Mouse (Mus musculus) liver, embryonic 13.5 days (tissue): Measurements from ENCODE around the gene Kremen2. TPM values are rescaled to one million over a fixed set of nuclear protein-coding genes. Genes with fewer than 3 reads are reported as not detected.
"Not testable (repeated sequence)": the region's sequence is repeated elsewhere in the genome, so short reads cannot be mapped to it uniquely, and the experiment has no call there.

Source experiments
- ATAC-seq: fragments of 200-750 bp; cut with Nextera tagmentation; 2 replicates; pipeline ENCODE4 v1.8.0; 2017; ENCODE audit warnings: low read depth, mild to moderate bottlenecking, moderate number of reproducible peaks, moderate library complexity
- DNase-seq: peaks from one replicate; pipeline ENCODE4 v3.0.0; 2022
- H3K27ac ChIP-seq: fragments of 300-500 bp; sonication (generic); 2 replicates; pipeline ENCODE4 v1.5.1; 2015; ENCODE audit warnings: moderate library complexity, mild to moderate bottlenecking, inconsistent platforms
- H3K27me3 ChIP-seq: fragments of 300-500 bp; sonication (generic); 2 replicates; pipeline ENCODE4 v1.6.1; 2015; ENCODE audit warnings: mild to moderate bottlenecking, inconsistent platforms
- H3K36me3 ChIP-seq: fragments of 300-500 bp; sonication (generic); 2 replicates; pipeline ENCODE4 v1.6.1; 2015; ENCODE audit warnings: mild to moderate bottlenecking, inconsistent platforms
- H3K4me1 ChIP-seq: fragments of 300-500 bp; sonication (generic); replicated peaks from 2 replicates; pipeline ENCODE4 v1.6.1; 2015; ENCODE audit warnings: inconsistent platforms
- H3K4me2 ChIP-seq: fragments of 300-500 bp; sonication (generic); 2 replicates; pipeline ENCODE4 v1.6.1; 2015; ENCODE audit warnings: inconsistent platforms, mild to moderate bottlenecking, moderate library complexity
- H3K4me3 ChIP-seq: fragments of 300-500 bp; sonication (generic); replicated peaks from 2 replicates; pipeline ENCODE4 v1.5.1; 2015; ENCODE audit warnings: mild to moderate bottlenecking, inconsistent platforms
- H3K9ac ChIP-seq: fragments of 300-500 bp; sonication (generic); 2 replicates; pipeline ENCODE4 v1.6.1; 2015; ENCODE audit warnings: mild to moderate bottlenecking, inconsistent platforms
- H3K9me3 ChIP-seq: fragments of 300-500 bp; sonication (generic); replicated peaks from 2 replicates; pipeline ENCODE4 v1.6.1; 2016; ENCODE audit warnings: inconsistent platforms
- WGBS: fragments of 180-500 bp; shearing (Covaris S2); methylation state at CpG from one replicate; pipeline ENCODE4 v1.1.7; 2015; ENCODE audit not compliant: insufficient replicate concordance; 5-methylcytosine and 5-hydroxymethylcytosine counted together
- polyA plus RNA-seq: library from polyadenylated mRNA; unstranded; fragments of >200 nt; fragmentation: Nextera tagmentation; extraction: Ambion mirVana; gene quantifications from 2 replicates; pipeline ENCODE4 v1.2.1, GENCODE M21; 2015

Gene Kremen2
- polyA plus RNA-seq, 1 experiment from 2014 or later: 0.10 TPM

DNA sequence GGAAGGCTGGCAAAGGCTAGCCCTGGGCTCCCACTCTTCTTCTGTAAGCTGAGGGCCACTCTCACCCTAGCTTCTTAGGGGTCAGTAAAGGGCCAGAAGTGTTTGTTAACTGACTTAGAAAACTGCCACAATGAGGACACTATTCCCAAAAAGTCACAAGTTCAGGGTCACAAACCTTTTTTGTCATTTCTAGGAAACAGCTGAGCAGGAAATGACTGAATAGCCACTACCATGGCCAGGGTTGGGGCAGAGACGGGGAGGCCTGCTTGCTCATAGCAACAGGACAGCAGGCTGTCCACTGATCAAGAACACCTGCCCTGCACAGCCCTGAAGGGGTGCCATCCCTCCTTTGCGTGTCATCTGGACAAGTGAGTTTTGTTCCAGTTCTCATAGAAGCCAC lies 31.5 kb upstream of the Kremen2 start:
- Histone ChIP-seq H3K9me3 (no peaks in the 10 kb centered on the region), H3K27ac (no peak overlapping the region), H3K4me1 (peaks cover 5% of the 10 kb centered on the region), H3K4me2 (no peak overlapping the region), H3K9ac (no peak overlapping the region), H3K4me3 (no peak overlapping the region), H3K27me3 (0 out of 2 replicates have a peak, but pooled peaks cover 4% of the 10 kb centered on the region), H3K36me3 (no peaks in the 10 kb centered on the region)
- DNase-seq: no peak
- WGBS: 61% methylated on average over 2 of the region's 2 CpGs
- ATAC-seq: no peak

- no peak for ATAC-seq
- H3K4me1 ChIP-seq: peaks cover 11% of the 10 kb centered on the region
- DNase-seq: no peak
- H3K27me3 ChIP-seq: 0 out of 2 replicates have a peak, but pooled peaks cover 4% of the 10 kb centered on the region
- H3K4me3 ChIP-seq: no peak overlapping the region
- WGBS: 75% methylated on average over 10 of the region's 10 CpGs
- H3K9me3 ChIP-seq: no peaks in the 10 kb centered on the region
- H3K36me3 ChIP-seq: no peaks in the 10 kb centered on the region
- no peak overlapping the region for H3K27ac ChIP-seq
- no peak overlapping the region for H3K9ac ChIP-seq
- no peak overlapping the region for H3K4me2 ChIP-seq
Measured at GRCm38 (mm10) chr17:23776216-23776615, 30.6 kb upstream of the Kremen2 start.

- Histone ChIP-seq H3K4me2 (no peak overlapping the region), H3K4me1 (peaks cover 25% of the 10 kb centered on the region), H3K36me3 (no peaks in the 10 kb centered on the region), H3K27me3 (no peaks in the 10 kb centered on the region), H3K9ac (no peak overlapping the region), H3K27ac (no peak overlapping the region), H3K4me3 (no peak overlapping the region), H3K9me3 (no peaks in the 10 kb centered on the region)
- 4% methylated on average over 12 of the region's 12 CpGs for WGBS
- DNase-seq (peak; percentile 36), ATAC-seq (peak; percentile 29)
Measured at GRCm38 (mm10) chr17:23774090-23774489, 28.5 kb upstream of the Kremen2 start.

GRCm38 (mm10) chr17:23773676-23774075 lies 28.0 kb upstream of the Kremen2 start:
- Histone ChIP-seq H3K27me3 (no peaks in the 10 kb centered on the region), H3K4me2 (no peak overlapping the region), H3K4me1 (peaks cover 25% of the 10 kb centered on the region), H3K9me3 (no peaks in the 10 kb centered on the region), H3K4me3 (no peak overlapping the region), H3K27ac (no peak overlapping the region), H3K9ac (no peak overlapping the region), H3K36me3 (no peaks in the 10 kb centered on the region)
- WGBS: 56% methylated on average over 6 of the region's 6 CpGs
- ATAC-seq (no peak), DNase-seq (no peak)

- not testable (repeated sequence) for H3K27ac ChIP-seq, H3K9me3 ChIP-seq, DNase-seq, H3K36me3 ChIP-seq, H3K27me3 ChIP-seq, ATAC-seq, H3K4me3 ChIP-seq, H3K9ac ChIP-seq
- peaks cover 25% of the 10 kb centered on the region for H3K4me1 ChIP-seq
- peak overlapping the region; percentile 93; the same call in 1 of the 2 replicates for H3K4me2 ChIP-seq
- 62% methylated on average over 2 of the region's 2 CpGs for WGBS
Measured at GRCm38 (mm10) chr17:23772219-23772556, 26.6 kb upstream of the Kremen2 start.

DNA sequence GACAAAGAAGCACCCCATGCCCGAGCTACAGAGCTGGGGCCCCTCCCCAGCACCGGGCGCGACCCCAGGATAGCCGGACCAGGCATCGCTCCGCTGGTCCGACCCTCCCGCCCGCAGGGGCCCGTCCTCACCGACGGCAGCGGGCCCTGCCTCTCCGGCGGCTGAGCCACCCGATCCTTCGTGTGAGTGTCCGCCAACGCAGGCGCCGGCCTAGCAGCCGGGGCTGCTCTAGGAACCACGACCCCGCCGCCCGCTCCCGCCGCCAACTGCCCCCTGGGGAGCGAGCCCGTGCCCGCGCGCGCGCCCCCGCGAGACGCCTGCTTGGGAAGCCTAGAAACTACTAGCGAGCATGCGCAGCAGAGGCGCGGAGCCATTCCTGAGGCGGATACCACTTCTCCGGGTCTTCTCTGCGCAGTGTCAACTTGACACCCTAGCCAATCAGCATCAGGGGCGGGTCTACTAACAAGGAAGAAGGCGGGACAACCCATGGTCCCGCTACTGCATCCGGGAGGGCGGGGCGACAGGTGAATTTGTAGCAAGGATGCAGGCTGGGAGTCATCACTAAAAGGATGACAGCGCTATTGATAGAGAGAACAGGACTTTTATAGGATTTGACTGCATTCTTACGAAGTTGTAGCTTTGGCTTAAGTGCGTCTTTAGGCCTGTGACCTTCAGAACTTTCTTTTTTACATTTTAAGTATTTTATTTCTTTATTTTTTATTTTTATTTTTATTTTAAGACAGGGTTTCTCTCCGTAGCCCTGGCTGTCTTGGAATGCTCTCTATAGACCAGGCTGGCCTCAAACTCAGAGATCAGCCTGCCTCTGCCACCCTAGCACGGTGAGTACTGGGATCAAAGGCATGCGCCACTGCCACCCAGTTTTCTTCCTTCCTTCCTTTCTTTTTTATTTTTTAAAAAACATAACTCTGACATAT lies 25.9 kb upstream of the Kremen2 start, which contains the start of gene Flywch1:
Gene Flywch1, minus strand, starts transcription at position 319 of the 935 bp plus-strand sequence.
- peak; percentile 94 for DNase-seq
- Histone ChIP-seq H3K4me2 (peak within 1 kb of the TSS; percentile 93), H3K9ac (peak within 1 kb of the TSS; percentile 96), H3K27ac (peak within 1 kb of the TSS; percentile 77), H3K36me3 (no peaks in the 10 kb centered on the region), H3K4me3 (peak within 1 kb of the TSS; percentile 96), H3K4me1 (peaks cover 25% of the 10 kb centered on the region), H3K27me3 (no peaks in the 10 kb centered on the region), H3K9me3 (no peaks in the 10 kb centered on the region)
- ATAC-seq: peak; percentile 97
- 3% methylated on average over 57 of the region's 58 CpGs for WGBS

DNA sequence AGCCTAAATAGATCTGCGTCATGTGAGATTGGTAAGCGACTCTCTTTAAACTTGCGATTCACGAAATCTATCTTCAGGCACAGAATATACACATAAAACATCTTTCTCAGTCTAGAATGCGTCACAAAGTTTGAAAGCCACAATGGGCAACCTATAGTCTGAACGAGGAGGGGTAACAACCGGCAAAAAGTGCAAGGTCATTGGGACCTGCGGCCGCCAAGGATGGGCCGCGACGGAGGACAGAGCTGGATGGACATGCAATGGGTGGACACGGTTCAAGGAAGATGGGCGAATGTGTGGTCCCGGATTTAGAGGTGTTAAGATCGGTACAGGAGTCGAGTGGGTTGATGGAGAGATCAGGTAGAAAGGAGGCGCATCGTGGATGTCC lies 25.3 kb upstream of the Kremen2 start:
- Histone ChIP-seq H3K9ac (peak overlapping the region; percentile 96), H3K4me2 (peak overlapping the region; percentile 93), H3K27ac (peak overlapping the region; percentile 77), H3K4me3 (peak overlapping the region; percentile 96), H3K27me3 (no peaks in the 10 kb centered on the region), H3K4me1 (peaks cover 25% of the 10 kb centered on the region), H3K36me3 (no peaks in the 10 kb centered on the region), H3K9me3 (no peaks in the 10 kb centered on the region)
- 2% methylated on average over 19 of the region's 19 CpGs for WGBS
- DNase-seq (peak; percentile 32), ATAC-seq (peak; percentile 22; the same call in 1 of the 2 replicates)

DNA sequence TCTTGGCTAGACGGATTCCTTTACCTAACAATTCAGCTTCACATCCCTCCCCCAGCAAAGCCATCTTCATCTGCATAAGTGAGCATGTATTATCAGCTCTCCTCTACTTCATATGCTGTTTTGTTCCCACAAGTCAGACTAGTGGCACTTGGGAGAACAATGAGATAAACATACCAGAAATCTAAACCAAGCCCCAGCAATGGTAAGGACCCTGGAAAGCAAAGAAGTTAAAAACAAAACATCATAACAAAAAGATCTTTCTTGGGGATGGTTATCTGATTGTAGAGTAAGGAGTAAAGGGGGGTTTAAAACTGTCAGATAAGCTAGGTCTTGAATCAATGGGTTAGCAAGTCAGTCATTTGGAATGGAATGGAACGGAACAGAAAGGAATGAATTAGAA lies 24.9 kb upstream of the Kremen2 start:
- DNase-seq (no peak), ATAC-seq (no peak)
- Histone ChIP-seq H3K4me3 (peak overlapping the region; percentile 96), H3K4me2 (peak overlapping the region; percentile 93), H3K27ac (no peak overlapping the region), H3K9me3 (no peaks in the 10 kb centered on the region), H3K27me3 (no peaks in the 10 kb centered on the region), H3K9ac (peak overlapping the region; percentile 96), H3K36me3 (no peaks in the 10 kb centered on the region), H3K4me1 (peaks cover 25% of the 10 kb centered on the region)
- 29% methylated on average over 2 of the region's 2 CpGs for WGBS

- peaks cover 7% of the 10 kb centered on the region for H3K4me1 ChIP-seq
- no peak for ATAC-seq
- DNase-seq: no peak
- no peak overlapping the region for H3K9ac ChIP-seq
- H3K36me3 ChIP-seq: peaks cover 6% of the 10 kb centered on the region; the same call in 1 of the 2 replicates
- H3K27ac ChIP-seq: no peak overlapping the region
- H3K9me3 ChIP-seq: no peaks in the 10 kb centered on the region
- no peak overlapping the region for H3K4me3 ChIP-seq
- 79% methylated on average over 11 of the region's 11 CpGs for WGBS
- no peak overlapping the region for H3K4me2 ChIP-seq
- H3K27me3 ChIP-seq: no peaks in the 10 kb centered on the region
Measured at GRCm38 (mm10) chr17:23762976-23763375, 17.3 kb upstream of the Kremen2 start.

GRCm38 (mm10) chr17:23761155-23761554 lies 15.5 kb upstream of the Kremen2 start:
- Histone ChIP-seq H3K9me3 (no peaks in the 10 kb centered on the region), H3K4me3 (no peak overlapping the region), H3K27ac (no peak overlapping the region), H3K36me3 (peaks cover 9% of the 10 kb centered on the region), H3K27me3 (no peaks in the 10 kb centered on the region), H3K4me1 (peaks cover 7% of the 10 kb centered on the region), H3K9ac (no peak overlapping the region), H3K4me2 (no peak overlapping the region)
- 73% methylated on average over 3 of the region's 3 CpGs for WGBS
- no peak for DNase-seq
- no peak for ATAC-seq

DNA sequence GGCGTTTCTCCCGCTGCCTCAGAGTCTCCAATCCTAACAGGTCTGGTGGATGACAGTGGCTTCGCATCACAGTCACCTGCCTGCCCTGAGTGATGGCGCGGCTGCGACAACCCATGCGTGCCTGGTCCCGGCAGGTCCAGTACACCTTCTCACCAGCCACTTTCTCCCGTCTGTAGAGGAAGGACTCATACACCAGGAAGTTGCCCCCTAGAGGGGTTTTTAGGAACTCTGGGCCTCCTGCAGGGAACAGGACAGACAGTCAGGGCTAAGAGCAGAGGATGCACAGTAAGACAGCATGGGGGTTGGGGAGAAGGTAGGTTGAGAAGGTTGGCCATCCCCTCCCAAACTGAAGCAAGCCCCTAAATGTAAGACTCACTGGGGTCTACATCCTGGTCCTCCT lies 14.6 kb upstream of the Kremen2 start:
- 84% methylated on average over 9 of the region's 9 CpGs for WGBS
- H3K9me3 ChIP-seq: no peaks in the 10 kb centered on the region
- H3K36me3 ChIP-seq: peaks cover 14% of the 10 kb centered on the region
- H3K9ac ChIP-seq: no peak overlapping the region
- H3K4me3 ChIP-seq: no peak overlapping the region
- DNase-seq (no peak), ATAC-seq (0 out of 2 replicates have a peak, but pooled peaks have one; percentile 34)
- peaks cover 7% of the 10 kb centered on the region for H3K4me1 ChIP-seq
- H3K27me3 ChIP-seq: no peaks in the 10 kb centered on the region
- H3K27ac ChIP-seq: no peak overlapping the region
- H3K4me2 ChIP-seq: no peak overlapping the region
